Mouse (Mus musculus): ENCODE results near the gene Tex38. TPM values are rescaled to one million over a fixed set of nuclear protein-coding genes. Genes with fewer than 3 reads are reported as not detected.

Gene Tex38
- polyA plus RNA-seq, 1 experiment from 2014 or later = 0.20 TPM

Other genes with a start within 250 kb of the Tex38 start
- not detected in 2 replicates for gene Cyp4a31, start 217.4 kb downstream of the Tex38 start, polyA plus RNA-seq (2016; fragmentation: Nextera tagmentation; extraction: Ambion mirVana)
- not detected in 2 replicates for gene Cyp4a32, start 180.0 kb downstream of the Tex38 start, polyA plus RNA-seq (2016; fragmentation: Nextera tagmentation; extraction: Ambion mirVana)
- gene Cyp4b1, start 133.3 kb downstream of the Tex38 start, polyA plus RNA-seq (2016; fragmentation: Nextera tagmentation; extraction: Ambion mirVana) = 0.35 TPM in 1 of 2 replicates, not detected in the other
- 31.0 and 33.7 TPM in 2 replicates for gene Efcab14, start 43.3 kb downstream of the Tex38 start, polyA plus RNA-seq (2016; fragmentation: Nextera tagmentation; extraction: Ambion mirVana)
- gene Atpaf1, start 3.8 kb upstream of the Tex38 start, polyA plus RNA-seq (2016; fragmentation: Nextera tagmentation; extraction: Ambion mirVana) = 38.3 and 49.9 TPM in 2 replicates
- gene Mob3c, start 47.1 kb upstream of the Tex38 start, polyA plus RNA-seq (2016; fragmentation: Nextera tagmentation; extraction: Ambion mirVana) = 3.8 and 6.2 TPM in 2 replicates
- gene Mknk1, start 58.2 kb upstream of the Tex38 start, polyA plus RNA-seq (2016; fragmentation: Nextera tagmentation; extraction: Ambion mirVana) = 26.0 and 30.7 TPM in 2 replicates
- gene Kncn, start 103.4 kb upstream of the Tex38 start, polyA plus RNA-seq (2016; fragmentation: Nextera tagmentation; extraction: Ambion mirVana) = not detected in 2 replicates
- 0.10 TPM in 1 of 2 replicates, not detected in the other for gene 6430628N08Rik, start 109.6 kb upstream of the Tex38 start, polyA plus RNA-seq (2016; fragmentation: Nextera tagmentation; extraction: Ambion mirVana)
- 3.2 and 4.0 TPM in 2 replicates for gene Dmbx1, start 158.9 kb upstream of the Tex38 start, polyA plus RNA-seq (2016; fragmentation: Nextera tagmentation; extraction: Ambion mirVana)
- 2.6 and 4.4 TPM in 2 replicates for gene Faah, start 236.9 kb upstream of the Tex38 start, polyA plus RNA-seq (2016; fragmentation: Nextera tagmentation; extraction: Ambion mirVana)